Mouse (Mus musculus) urinary bladder, adult 2 months (tissue): ENCODE data around the gene Sdk2. TPM values are rescaled to one million over a fixed set of nuclear protein-coding genes. Genes with fewer than 3 reads are reported as not detected.

Source experiments
- DNase-seq: peaks from one replicate; pipeline ENCODE4 v3.0.0; 2022; ENCODE audit warnings: low spot score
- polyA plus RNA-seq: library from polyadenylated mRNA; depleted of rRNA; stranded (reverse); fragments of >200 nt; gene quantifications from 2 replicates; pipeline ENCODE4 v1.2.3, GENCODE M21; 2012

The Sdk2 gene
- polyA plus RNA-seq, 1 experiment, result 0.56 TPM

DNA sequence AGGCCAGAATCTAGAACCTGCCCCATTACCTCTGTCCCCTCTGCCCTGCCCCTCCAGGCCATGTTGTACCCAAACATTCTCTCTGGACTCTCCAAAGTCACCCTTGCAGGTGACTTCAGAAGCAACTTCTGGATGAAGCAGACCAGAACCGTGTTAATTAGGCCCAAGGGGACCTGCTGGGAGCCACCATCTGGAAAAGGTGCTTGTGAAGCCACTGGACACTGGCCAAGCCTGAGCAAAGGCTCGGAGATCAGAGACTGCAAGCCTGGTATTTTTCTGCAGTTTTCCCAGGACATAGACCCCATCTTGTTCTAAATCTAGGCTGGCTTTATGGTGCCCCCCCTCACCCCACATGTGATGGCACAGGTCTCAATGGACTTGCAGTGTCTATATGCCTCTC is 138.0 kb downstream of the Sdk2 start:
- DNase-seq, result no peak

GRCm38 (mm10) chr11:113928291-113928690 is 138.6 kb downstream of the Sdk2 start:
- no peak for DNase-seq

DNA sequence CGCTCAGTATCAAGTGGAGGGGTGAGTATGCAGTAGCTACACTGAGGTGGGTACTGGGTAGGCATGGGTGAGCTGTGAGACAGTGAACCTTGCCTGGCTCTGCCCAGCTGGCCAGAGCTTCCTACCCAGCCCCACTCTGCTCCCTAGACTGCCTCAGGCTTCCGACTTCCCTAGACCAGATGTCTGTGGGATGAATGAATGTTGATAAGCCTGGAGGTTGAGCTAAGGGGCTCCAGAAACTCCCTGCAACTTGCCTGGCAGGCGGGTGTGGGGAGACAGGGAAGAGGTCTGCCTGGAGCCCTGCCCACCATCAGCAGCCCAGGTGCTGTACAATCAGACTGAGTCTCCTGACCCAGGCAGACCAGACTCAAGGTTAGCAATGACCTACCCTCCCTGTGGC is 139.0 kb downstream of the Sdk2 start:
- DNase-seq, result no peak

DNA sequence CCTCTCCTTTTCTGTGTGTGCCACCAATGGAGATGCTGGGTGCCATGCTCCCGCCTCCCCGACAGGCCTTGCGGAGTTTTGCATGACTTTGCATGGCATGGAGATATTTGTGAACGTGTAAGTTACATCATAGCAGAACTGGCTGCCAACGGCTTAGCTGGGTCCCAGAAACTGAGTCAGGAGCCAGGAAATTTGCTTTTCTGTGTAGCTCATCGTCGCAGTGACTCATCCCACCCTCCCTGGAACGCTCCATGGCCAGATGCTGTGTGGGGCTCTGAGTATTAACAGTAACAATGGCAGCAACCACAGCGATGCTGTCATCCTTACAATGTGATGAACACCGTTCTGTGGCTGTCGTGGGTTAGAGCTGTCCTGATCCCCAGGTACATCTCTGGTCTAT is 139.6 kb downstream of the Sdk2 start:
- DNase-seq, result no peak

DNA sequence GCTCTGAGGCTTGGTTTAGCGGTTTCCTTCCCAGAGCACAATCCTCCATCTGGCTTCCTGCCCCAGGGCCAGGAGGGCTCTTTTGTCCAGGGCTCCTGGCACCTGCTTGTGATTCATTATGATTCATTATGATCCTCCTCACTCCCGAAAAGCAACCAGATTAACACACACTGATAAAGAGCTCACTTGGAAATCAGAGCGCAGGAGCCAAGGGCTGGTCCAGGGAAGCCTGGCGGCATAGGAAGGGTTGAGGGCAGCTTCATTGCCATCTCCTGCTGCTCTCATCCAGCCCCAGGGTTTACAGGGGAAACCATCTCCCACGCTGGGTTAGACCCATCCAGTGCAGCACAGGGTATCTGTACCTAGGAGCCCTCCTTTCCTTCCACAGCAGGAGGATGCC is 143.7 kb downstream of the Sdk2 start:
- DNase-seq, result no peak

DNA sequence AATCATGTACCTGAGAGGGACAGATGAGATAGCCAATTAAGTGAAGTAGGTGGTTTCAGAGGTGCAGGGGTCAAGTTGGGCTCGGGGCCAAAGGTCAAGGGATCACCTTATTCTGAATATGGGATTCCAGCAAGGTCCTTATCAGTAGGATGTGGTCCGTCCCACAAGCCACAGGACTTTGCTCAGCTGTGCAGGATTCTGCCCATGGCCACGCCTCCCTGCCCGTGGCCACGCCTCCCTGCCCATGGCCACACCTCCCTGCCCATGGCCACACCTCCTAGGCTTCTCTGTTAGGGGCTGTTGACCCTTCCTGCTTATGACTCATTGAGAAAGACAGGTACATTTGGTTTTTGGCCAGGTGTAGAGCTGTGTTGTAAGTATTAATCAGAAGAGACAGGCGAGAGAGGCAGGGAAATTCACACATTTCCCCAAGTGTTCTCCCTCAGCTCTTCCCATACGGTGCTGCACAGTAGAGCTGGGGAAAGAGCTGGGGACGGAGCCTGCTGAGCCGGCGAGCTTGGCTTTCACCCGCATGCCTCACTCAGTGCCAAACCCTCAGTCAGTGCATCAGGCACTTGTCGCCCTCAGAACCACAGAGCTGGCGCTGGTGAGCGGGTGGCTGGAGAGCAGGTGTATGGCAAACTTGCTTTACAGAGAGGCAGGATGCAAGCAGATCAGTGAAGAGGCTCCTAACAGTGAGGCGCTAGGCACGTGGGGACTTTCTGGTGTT is 163.6 kb downstream of the Sdk2 start:
- no peak for DNase-seq

DNA sequence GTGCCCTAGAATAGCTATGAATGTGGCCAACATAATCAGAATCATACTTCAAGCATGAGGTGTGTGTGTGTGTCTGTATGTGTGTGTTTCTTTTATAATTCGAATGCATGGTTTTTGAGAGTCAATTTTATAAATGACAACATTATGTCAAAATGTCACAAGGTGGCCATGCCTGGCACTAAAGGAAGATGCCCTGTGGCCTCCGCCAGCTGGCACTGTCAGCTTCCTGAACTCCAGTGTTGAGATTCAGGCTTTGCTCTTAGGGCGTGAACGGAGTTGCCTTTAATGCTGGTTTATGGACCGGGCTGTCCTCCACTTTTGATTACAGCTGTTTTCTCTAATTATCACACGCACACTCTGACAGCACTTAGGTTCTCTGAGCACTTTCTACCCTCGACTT is 164.9 kb downstream of the Sdk2 start:
- no peak for DNase-seq

DNA sequence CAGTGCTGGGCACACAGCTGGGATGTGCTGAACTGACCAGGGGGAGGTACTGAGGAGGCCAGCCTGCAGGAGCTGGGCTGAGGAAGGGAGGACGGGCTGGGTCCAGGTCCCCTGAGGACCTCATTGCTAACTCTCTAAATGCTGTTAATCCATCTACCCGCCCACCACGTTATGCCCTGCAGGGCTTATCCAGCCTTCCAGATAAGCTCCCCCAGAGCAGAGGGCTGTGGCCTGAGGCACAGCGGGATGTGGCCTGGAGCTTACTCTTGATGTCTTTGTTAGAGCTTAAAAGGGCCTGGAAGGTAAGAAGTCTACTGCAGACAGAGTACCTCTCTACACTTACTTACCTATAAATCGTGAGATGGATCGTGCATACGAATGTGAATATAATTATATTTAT is 168.2 kb downstream of the Sdk2 start:
- no peak for DNase-seq

DNA sequence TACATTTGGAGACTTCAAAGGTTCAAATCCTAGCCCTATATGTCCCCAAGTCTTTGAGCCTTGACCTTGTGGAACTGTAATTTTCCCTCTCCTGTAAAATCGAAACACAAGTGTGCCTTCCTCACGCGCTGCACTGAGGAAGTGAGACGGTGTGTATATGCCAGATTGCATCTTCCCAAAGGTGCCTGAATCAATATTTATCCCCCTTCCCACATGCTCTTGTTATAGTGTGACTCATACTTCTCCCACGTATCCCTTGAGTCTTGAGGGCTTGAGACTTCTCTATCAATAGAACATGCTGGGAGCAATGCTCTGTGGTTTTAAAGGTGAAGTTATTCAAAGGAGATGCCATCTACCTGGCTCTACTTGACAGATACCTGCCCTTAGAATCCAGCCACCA is 170.8 kb downstream of the Sdk2 start:
- DNase-seq, result no peak

GRCm38 (mm10) chr11:113892924-113893323 is 173.9 kb downstream of the Sdk2 start:
- DNase-seq, result no peak

GRCm38 (mm10) chr11:113892067-113892466 is 174.8 kb downstream of the Sdk2 start:
- DNase-seq, result no peak

- no peak for DNase-seq
Measured at GRCm38 (mm10) chr11:113888156-113888750, 178.6 kb downstream of the Sdk2 start.

- DNase-seq, result no peak
Measured at GRCm38 (mm10) chr11:113886299-113886698, 180.5 kb downstream of the Sdk2 start.

- no peak for DNase-seq
Measured at GRCm38 (mm10) chr11:113884962-113885361, 181.9 kb downstream of the Sdk2 start.

DNA sequence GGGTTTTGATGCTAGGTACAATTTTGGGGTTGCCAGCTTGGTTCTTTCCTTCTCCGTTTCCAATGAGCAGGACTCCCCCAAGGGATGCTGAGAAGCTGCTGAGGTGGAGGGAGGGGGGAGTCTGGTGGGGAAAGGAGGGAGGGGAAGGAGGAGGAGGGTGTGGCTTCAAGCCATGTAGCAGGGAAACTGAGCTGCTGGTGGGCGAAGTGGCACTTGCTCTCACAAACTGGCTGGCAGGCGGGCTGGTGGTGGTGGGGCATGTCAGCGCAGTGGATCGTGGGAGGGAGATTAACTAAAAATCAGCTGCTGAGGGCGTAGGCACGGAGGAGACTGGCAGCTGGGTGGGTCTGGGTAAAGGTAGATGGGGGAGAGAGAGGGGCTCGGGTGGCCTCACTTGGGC is 183.8 kb downstream of the Sdk2 start:
- no peak for DNase-seq

DNA sequence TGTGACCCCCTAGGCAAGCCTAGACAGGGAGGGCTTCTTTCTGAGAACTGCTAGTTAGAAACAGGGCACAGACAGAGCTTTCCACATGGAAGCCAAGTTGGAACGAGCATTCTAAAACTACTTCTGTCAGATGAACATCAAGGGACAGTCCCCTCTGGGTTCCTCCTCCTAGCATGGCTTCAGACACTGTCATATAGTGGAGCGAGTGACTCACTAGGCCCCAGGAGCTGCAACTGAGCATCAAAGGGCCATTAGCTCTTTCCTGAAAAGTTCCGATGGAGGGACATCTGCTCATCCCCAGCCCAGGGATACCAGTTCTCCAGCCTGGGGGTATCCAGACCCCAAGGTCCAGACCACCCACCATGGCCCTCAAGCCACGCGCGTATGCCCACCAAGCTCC is 185.0 kb downstream of the Sdk2 start:
- DNase-seq, result no peak

GRCm38 (mm10) chr11:113867066-113867465 is 199.8 kb downstream of the Sdk2 start:
- DNase-seq, result no peak

- peak; percentile 82 for DNase-seq
Measured at GRCm38 (mm10) chr11:113865627-113866026, 201.2 kb downstream of the Sdk2 start.

GRCm38 (mm10) chr11:113863408-113863807 is 203.4 kb downstream of the Sdk2 start:
- no peak for DNase-seq

DNA sequence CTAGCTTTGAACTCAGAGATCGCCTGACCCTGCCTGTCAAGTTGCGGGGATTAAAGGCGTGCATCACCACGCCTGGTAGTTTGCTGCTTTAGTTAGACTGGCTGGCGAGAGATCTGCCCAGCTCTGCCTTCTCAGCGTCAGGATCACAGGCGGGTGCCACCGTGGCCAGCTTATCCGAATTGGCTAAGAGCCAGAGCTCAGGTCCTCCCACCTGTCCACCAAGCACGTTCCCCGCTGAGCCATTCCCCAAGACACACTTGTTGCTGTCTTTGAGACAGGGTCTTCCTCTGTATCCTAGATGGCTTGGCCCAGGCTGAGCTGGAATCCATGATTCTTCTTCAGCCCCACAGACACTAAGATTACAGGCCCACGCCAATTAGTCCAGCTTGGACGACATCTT is 211.2 kb downstream of the Sdk2 start:
- no peak for DNase-seq

GRCm38 (mm10) chr11:113851750-113852149 is 215.1 kb downstream of the Sdk2 start:
- no peak for DNase-seq

DNA sequence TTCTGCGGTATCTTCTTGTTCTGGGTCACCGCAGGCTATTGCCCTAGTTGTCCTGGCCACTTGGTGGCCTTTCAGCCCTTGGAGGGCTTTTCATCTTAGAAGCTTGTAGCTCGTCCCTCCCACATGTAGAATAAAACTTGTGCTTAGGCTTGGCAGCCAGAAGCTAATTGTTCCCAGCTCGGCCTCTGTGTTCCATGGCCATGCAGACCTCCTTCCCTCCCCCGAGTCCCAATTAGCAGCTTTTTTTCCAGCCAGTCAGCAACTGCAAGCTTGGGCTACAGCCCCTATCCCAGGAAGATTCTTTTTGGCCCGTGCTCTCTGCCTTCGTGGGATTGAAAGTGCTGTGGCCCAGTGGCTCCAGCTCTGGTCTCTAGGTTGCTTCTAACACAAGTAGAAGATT is 217.5 kb downstream of the Sdk2 start:
- no peak for DNase-seq

DNA sequence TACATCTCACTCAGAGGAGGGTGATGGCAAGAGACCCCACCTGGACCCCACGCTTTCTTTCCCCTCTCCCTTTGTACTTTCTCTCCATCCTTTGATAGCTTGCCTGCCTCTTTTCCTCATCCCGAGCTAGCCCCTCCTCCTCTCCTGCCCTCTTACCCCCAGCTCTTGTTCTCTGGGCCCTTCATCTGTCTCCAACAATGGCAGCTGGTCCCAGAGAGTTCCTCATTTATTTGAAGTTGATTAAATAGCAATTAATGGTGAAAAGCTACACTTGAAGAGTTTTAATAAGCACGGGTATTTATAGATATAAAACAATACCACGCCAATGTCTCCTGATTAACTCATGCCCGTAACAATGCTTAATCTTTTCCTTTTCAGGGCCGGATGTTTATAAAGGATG is 222.9 kb downstream of the Sdk2 start:
- no peak for DNase-seq

DNA sequence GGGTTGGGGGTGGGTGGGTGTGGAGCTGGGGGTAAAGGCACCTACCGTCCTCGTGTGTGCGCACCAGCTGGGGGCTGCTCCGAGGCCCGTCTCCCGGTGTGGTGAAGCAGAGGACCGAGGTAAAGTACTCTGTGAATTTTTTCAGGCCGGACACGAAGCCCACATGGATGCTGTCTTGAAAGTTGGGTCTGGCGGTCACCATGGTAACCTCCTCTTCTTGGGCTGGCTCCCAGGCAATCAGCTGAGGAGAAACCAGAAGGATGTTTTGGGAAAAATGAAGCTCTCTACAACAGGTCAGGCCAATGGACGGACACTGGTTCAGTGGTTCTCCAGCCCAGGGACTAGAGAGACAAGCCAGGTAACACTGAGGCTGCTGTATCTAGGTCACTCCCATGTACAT is 224.0 kb downstream of the Sdk2 start:
- no peak for DNase-seq
